Mouse (Mus musculus): ENCODE measurements at regions not wholly inside any gene's neighbourhood (a gene's known extent, or its start where the extent isn't known, plus 50 kb on each side); places are given as distances from the start of the nearest gene placed in this dataset.

DNA sequence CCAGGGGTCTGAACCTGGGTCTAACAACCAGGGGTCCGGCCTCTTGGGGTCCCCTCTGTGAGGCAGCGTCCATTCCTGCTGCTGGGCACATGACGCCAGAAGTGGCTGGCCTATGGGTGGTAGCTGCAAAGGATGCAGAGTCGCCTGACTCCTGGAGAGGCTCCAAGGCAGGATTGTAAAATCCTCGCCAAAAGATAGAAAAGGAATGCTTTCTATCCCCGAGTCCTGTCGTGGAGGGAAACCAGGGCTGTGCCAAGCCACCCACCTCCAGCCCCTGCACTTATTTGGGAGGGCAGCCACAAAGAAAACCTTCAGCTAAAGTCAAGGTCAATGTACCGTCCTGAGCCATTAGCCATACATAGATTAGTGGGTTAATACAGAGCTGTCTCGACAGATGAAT, 73.9 kb upstream of the Mef2a start:
- Histone ChIP-seq H3K4me2 (replicated peaks; ENCODE audit: low read depth, low read length) (no peak overlapping the region), H3K4me3 (ENCODE audit: low read length) (no peak overlapping the region), H3K9me3 (ENCODE audit: control insufficient read depth, low read length) (no peaks in the 10 kb centered on the region), H3K36me3 (ENCODE audit: control insufficient read depth, insufficient read depth, low read length) (no peaks in the 10 kb centered on the region), H3K9ac (ENCODE audit: low read depth, low read length) (no peak overlapping the region), H3K27ac (ENCODE audit: low read depth, low read length) (no peak overlapping the region), H3K27me3 (ENCODE audit: control insufficient read depth, insufficient read depth, low read length) (no peaks in the 10 kb centered on the region), H3K4me1 (ENCODE audit: control insufficient read depth, insufficient read depth, low read length) (peaks cover 33% of the 10 kb centered on the region)
- WGBS, result 71% methylated on average over 9 of the region's 9 CpGs
- ATAC-seq (ENCODE audit: low FRiP score, low TSS enrichment), result no peak

DNA sequence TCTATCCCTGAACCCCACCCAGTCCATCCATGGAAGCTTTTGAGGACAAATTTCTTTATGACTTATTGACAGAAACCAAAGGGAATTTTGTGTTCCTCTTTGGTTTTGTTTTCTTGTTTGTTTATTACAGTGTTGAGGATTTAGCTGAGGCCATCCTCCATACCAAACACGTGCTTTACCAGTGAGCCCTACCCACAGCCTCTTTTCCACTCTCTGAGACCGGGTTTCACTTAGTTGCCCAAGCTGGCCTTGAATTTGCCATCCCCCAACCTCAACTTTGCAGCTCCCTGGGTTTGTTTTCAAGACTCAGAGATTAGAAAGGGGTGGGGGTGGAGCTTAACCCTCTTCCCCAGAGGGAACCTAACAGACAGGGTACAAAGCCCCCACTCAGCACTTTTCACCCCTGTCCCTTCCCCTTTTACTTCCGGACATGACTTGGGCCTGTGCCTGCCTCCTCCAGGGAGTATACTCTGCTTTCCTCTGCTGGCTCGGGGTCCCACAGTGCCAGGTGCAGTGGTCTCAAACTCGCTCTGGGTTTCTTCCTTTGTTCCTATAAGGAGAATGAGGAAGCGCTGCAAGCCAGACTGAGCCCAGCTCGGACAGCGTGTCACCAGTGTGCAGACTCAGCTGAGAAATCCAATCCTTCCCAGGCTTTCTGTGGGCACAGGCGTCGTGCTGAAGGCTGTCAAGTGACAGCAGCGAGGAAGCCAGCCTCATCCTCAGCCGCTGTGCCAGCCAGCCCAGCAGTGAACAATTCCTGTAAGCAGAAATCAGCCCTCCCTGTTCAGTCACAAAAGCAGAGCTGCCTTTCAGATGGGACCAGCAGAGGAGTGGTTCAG, 72.8 kb upstream of the Mef2a start:
- no peaks in the 10 kb centered on the region for H3K9me3 ChIP-seq (ENCODE audit: control insufficient read depth, low read length)
- no peak overlapping the region for H3K9ac ChIP-seq (ENCODE audit: low read depth, low read length)
- no peak overlapping the region for H3K4me3 ChIP-seq (ENCODE audit: low read length)
- H3K27ac ChIP-seq (ENCODE audit: low read depth, low read length), result no peak overlapping the region
- no peak overlapping the region for H3K4me2 ChIP-seq (replicated peaks; ENCODE audit: low read depth, low read length)
- ATAC-seq (ENCODE audit: low FRiP score, low TSS enrichment), result 0 out of 2 replicates have a peak, but pooled peaks have one; percentile 40
- H3K36me3 ChIP-seq (ENCODE audit: control insufficient read depth, insufficient read depth, low read length), result no peaks in the 10 kb centered on the region
- H3K27me3 ChIP-seq (ENCODE audit: control insufficient read depth, insufficient read depth, low read length), result no peaks in the 10 kb centered on the region
- H3K4me1 ChIP-seq (ENCODE audit: control insufficient read depth, insufficient read depth, low read length), result peaks cover 33% of the 10 kb centered on the region
- 33% methylated on average over 12 of the region's 12 CpGs for WGBS

DNA sequence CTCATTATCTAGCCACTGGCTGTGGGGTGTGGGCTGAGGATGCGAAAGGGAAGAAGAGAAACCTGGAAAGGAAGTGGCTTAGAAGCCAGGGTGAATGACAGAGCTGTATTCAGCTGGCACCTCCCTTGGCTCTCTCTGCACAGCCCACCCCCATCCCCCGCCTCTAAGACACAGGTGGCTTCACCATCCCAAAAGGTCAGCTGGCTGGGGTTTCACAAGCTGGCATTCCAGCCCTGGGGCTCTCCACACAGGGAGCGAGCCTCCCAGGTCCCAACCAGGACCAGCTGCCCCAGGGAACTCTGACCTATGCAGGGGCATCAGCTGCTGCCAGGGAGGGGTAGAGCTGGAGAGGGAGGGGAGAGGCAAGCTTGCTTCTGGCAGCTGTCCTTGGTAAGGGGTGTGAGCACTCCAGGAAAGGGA, 71.9 kb upstream of the Mef2a start:
- 42% methylated on average over 3 of the region's 3 CpGs for WGBS
- no peak overlapping the region for H3K4me2 ChIP-seq (replicated peaks; ENCODE audit: low read depth, low read length)
- no peaks in the 10 kb centered on the region for H3K36me3 ChIP-seq (ENCODE audit: control insufficient read depth, insufficient read depth, low read length)
- peak; percentile 55 for ATAC-seq (ENCODE audit: low FRiP score, low TSS enrichment)
- no peaks in the 10 kb centered on the region for H3K27me3 ChIP-seq (ENCODE audit: control insufficient read depth, insufficient read depth, low read length)
- no peak overlapping the region for H3K9ac ChIP-seq (ENCODE audit: low read depth, low read length)
- no peaks in the 10 kb centered on the region for H3K9me3 ChIP-seq (ENCODE audit: control insufficient read depth, low read length)
- no peak overlapping the region for H3K27ac ChIP-seq (ENCODE audit: low read depth, low read length)
- no peak overlapping the region for H3K4me3 ChIP-seq (ENCODE audit: low read length)
- H3K4me1 ChIP-seq (ENCODE audit: control insufficient read depth, insufficient read depth, low read length), result peaks cover 33% of the 10 kb centered on the region

DNA sequence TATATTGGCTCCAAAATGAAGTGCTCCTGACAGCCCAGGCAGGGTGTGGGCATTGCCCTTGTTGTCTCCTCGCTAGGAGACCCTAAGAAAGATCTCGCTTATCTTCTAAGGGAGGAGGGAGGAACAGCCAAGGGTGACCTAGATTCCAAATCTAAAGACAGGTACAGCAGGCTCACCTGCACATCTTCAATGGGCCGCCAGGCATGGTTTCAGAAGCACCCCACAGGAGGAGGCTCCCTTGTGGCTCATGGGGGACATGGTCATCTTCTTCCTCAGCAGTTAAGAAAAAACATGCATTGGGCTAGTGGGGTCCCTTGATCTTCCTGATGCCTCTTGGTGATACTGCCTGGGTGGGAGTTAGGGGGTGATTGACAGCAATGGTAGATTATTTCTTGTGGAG, 71.0 kb upstream of the Mef2a start:
- Histone ChIP-seq H3K27ac (ENCODE audit: low read depth, low read length) (0 out of 2 replicates have a peak overlapping the region, but pooled peaks have one; percentile 39), H3K4me1 (ENCODE audit: control insufficient read depth, insufficient read depth, low read length) (peaks cover 33% of the 10 kb centered on the region), H3K9me3 (ENCODE audit: control insufficient read depth, low read length) (no peaks in the 10 kb centered on the region), H3K27me3 (ENCODE audit: control insufficient read depth, insufficient read depth, low read length) (no peaks in the 10 kb centered on the region), H3K4me3 (ENCODE audit: low read length) (no peak overlapping the region), H3K9ac (ENCODE audit: low read depth, low read length) (no peak overlapping the region), H3K4me2 (replicated peaks; ENCODE audit: low read depth, low read length) (peak overlapping the region; percentile 26; the same call in 1 of the 2 replicates), H3K36me3 (ENCODE audit: control insufficient read depth, insufficient read depth, low read length) (no peaks in the 10 kb centered on the region)
- ATAC-seq (ENCODE audit: low FRiP score, low TSS enrichment), result no peak
- WGBS, result 45% methylated on average over 3 of the region's 3 CpGs

DNA sequence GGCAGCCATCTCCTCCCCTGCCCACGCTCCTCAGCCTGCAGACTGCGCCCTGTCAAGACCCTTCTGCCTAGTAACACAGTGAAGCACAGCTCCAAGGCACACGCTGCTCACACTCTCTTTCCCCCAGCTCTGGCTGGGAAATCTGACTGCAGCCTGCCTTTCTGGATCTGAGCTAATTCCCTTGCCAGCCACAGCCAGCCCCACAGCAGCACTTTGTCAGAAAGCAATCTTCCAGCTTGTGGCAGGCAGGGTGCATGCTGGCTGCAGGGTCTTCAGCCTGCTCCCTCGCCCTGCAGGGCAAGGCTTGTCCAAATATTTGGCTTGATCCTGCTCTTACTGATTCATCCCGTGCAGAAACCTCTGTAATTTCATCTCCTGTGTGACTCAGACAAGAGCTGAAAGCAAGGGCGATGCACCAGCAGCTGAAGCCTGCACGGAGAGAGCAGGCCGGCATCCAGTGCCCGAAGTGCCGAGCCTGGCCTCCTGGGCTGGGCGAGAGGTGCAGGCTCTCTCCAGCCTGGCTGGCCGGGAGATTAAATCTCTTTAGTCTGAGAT, 70.4 kb upstream of the Mef2a start:
- Histone ChIP-seq H3K4me3 (ENCODE audit: low read length) (no peak overlapping the region), H3K9me3 (ENCODE audit: control insufficient read depth, low read length) (no peaks in the 10 kb centered on the region), H3K27ac (ENCODE audit: low read depth, low read length) (peak overlapping the region; percentile 39; the same call in 1 of the 2 replicates), H3K4me2 (replicated peaks; ENCODE audit: low read depth, low read length) (peak overlapping the region; percentile 26; the same call in 1 of the 2 replicates), H3K36me3 (ENCODE audit: control insufficient read depth, insufficient read depth, low read length) (no peaks in the 10 kb centered on the region), H3K9ac (ENCODE audit: low read depth, low read length) (0 out of 2 replicates have a peak overlapping the region, but pooled peaks have one; percentile 8), H3K27me3 (ENCODE audit: control insufficient read depth, insufficient read depth, low read length) (no peaks in the 10 kb centered on the region), H3K4me1 (ENCODE audit: control insufficient read depth, insufficient read depth, low read length) (peaks cover 33% of the 10 kb centered on the region)
- 17% methylated on average over 12 of the region's 12 CpGs for WGBS
- peak; percentile 52; the same call in 1 of the 2 replicates for ATAC-seq (ENCODE audit: low FRiP score, low TSS enrichment)

DNA sequence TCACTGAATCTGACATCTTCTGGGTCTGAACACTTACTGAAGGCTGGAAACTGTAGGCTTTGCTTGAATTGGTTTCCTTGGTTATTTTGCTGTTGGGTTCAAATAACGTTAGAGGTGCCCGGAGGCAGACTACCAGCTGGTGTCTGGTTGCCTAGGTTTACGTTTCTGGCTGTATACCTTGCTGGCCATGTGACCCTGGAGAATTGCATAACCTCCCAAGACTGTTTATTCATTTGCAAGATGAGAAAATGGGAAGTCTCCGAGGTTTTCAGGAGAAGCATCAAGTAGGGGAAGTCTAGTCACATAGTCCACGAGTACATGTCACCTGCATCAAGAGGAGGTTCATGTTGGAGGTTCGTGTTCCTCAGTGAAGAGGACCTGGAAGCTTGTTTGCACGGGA, 69.6 kb upstream of the Mef2a start:
- H3K4me3 ChIP-seq (ENCODE audit: low read length), result no peak overlapping the region
- H3K36me3 ChIP-seq (ENCODE audit: control insufficient read depth, insufficient read depth, low read length), result no peaks in the 10 kb centered on the region
- peaks cover 33% of the 10 kb centered on the region for H3K4me1 ChIP-seq (ENCODE audit: control insufficient read depth, insufficient read depth, low read length)
- no peak overlapping the region for H3K27ac ChIP-seq (ENCODE audit: low read depth, low read length)
- no peak overlapping the region for H3K4me2 ChIP-seq (replicated peaks; ENCODE audit: low read depth, low read length)
- no peak for ATAC-seq (ENCODE audit: low FRiP score, low TSS enrichment)
- WGBS, result 61% methylated on average over 7 of the region's 7 CpGs
- no peak overlapping the region for H3K9ac ChIP-seq (ENCODE audit: low read depth, low read length)
- no peaks in the 10 kb centered on the region for H3K9me3 ChIP-seq (ENCODE audit: control insufficient read depth, low read length)
- no peaks in the 10 kb centered on the region for H3K27me3 ChIP-seq (ENCODE audit: control insufficient read depth, insufficient read depth, low read length)

DNA sequence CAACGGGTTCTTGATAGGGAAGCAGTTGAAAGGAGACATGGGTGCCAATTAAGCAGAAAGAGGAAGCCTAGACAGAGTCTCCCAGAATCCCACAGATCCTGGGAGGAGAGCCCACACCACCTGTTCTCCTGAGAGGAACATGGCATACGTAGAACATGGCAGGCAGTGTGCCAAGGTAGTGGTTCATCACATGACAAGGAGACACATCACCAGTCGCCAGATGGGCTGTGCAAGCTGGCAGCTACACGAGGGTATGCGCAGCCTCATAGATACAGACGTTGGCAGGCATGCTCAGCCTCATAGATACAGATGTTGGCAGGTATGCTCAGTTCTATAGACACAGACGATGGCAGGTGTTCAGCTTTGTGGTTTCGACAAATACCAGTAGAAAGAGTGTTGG, 68.1 kb upstream of the Mef2a start:
- 94% methylated on average over 8 of the region's 8 CpGs for WGBS
- ATAC-seq (ENCODE audit: low FRiP score, low TSS enrichment), result no peak
- no peaks in the 10 kb centered on the region for H3K36me3 ChIP-seq (ENCODE audit: control insufficient read depth, insufficient read depth, low read length)

DNA sequence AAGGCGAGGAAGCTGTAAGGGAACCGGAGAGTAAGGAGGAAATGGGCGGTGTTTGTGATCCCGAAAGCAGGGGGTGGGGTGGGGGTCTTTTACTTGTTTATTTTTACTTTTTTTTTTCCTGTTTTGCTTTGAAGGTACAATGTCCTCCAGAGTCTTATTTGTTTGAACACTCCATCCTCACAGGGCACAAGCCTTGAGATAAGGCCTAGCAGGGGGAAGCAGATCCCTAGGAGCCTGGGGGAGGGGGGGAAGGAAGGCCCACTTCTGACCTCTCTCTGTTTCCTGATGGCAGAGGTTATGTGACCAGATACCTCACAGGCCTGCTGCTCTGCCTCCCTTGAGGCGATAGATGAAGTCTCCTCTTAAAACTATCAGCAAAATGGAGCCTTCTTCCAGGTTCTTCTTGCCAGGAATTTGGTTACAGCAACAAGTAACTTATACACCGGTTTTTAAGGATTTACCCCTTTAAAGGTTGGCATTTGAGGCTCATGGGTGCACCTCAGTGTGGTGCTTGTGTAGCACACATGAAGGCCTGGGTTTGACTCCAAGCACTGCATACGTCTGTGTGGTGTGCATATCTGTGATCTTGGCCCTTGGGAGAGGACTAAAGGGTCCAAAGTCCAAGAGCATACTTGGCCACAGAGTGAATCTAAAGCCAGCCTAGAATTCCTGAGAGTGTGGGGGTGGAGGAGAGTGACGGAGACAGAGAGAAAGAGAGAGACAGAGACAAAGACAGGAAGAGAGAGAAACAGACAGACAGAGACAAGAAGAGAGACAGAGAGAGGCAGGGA, 64.8 kb upstream of the Mef2a start:
- no peak overlapping the region for H3K9ac ChIP-seq (ENCODE audit: low read depth, low read length)
- H3K36me3 ChIP-seq (ENCODE audit: control insufficient read depth, insufficient read depth, low read length), result no peaks in the 10 kb centered on the region
- ATAC-seq (ENCODE audit: low FRiP score, low TSS enrichment), result no peak
- 62% methylated on average over 8 of the region's 8 CpGs for WGBS
- no peak overlapping the region for H3K4me2 ChIP-seq (replicated peaks; ENCODE audit: low read depth, low read length)
- no peak overlapping the region for H3K27ac ChIP-seq (ENCODE audit: low read depth, low read length)
- no peaks in the 10 kb centered on the region for H3K4me1 ChIP-seq (ENCODE audit: control insufficient read depth, insufficient read depth, low read length)
- H3K9me3 ChIP-seq (ENCODE audit: control insufficient read depth, low read length), result no peaks in the 10 kb centered on the region
- H3K4me3 ChIP-seq (ENCODE audit: low read length), result no peak overlapping the region
- no peaks in the 10 kb centered on the region for H3K27me3 ChIP-seq (ENCODE audit: control insufficient read depth, insufficient read depth, low read length)

More for the DNA sequence above, 68.1 kb upstream of the Mef2a start:
- Histone ChIP-seq H3K4me3 (ENCODE audit: low read length) (no peak overlapping the region), H3K4me1 (ENCODE audit: control insufficient read depth, insufficient read depth, low read length) (peaks cover 32% of the 10 kb centered on the region), H3K27ac (ENCODE audit: low read depth, low read length) (no peak overlapping the region), H3K27me3 (ENCODE audit: control insufficient read depth, insufficient read depth, low read length) (no peaks in the 10 kb centered on the region), H3K4me2 (replicated peaks; ENCODE audit: low read depth, low read length) (no peak overlapping the region), H3K9ac (ENCODE audit: low read depth, low read length) (no peak overlapping the region), H3K9me3 (ENCODE audit: control insufficient read depth, low read length) (no peaks in the 10 kb centered on the region)
